Mouse (Mus musculus) brain, embryonic 14.5 days (tissue): ENCODE measurements at regions not wholly inside any gene's neighbourhood (a gene's known extent, or its start where the extent isn't known, plus 50 kb on each side); places are given as distances from the start of the nearest gene placed in this dataset.
A peak's percentile ranks its signal among the peaks of the same experiment; 100 is the strongest.

Source experiments
- DNase-seq: peaks from one replicate; pipeline ENCODE4 v3.0.0-alpha.2; 2011; ENCODE audit warnings: low read depth
- CTCF ChIP-seq: fragments of 200-500 bp; IDR thresholded peaks from 2 replicates; pipeline ENCODE4 v1.5.1; 2012; ENCODE audit warnings: inconsistent platforms, mild to moderate bottlenecking, moderate library complexity, borderline replicate concordance; ENCODE audit not compliant: insufficient read depth, insufficient read length; ENCODE audit errors: extremely low read depth
- POLR2A ChIP-seq: fragments of 200-500 bp; IDR thresholded peaks from 2 replicates; pipeline ENCODE4 v1.6.1; 2012; ENCODE audit warnings: mild to moderate bottlenecking, inconsistent platforms, borderline replicate concordance; ENCODE audit not compliant: poor library complexity, insufficient read depth, insufficient read length, severe bottlenecking; ENCODE audit errors: extremely low read depth

DNA sequence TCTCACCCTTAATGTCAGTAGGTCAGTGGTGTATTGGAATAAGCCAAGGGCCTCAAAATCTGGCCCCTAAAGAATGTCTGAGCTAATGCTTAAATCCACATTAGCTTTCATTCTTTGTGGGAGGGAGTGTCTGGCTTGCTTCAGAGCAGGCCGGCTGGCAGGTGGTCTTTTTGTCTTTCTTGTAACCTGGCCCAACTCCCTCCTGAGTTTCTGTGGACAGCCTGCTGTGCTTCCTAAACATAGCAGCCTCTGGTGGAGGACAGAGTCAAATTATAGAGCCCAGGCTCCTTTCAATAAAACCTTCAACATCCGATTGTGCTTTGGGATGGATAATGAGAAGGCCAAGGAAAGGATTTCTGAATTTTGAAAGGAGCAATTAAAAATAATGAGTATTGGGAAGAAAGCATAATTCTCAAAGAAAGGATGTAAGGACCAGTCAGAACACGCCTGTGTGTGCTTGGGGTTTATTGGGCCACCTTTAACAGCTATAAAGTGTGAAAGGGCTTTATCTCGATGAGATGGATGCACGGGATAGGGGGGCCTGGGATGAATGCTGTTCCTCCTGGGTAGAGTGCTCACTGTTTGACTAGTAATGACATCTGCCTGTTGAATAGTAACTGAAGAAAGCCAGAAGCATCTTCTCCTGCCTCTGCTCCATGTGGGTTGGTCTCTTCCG lies 554.2 kb downstream of the Dok5 start:
- TF ChIP-seq CTCF (no peak), POLR2A (no peak)
- DNase-seq: peak; percentile 83

DNA sequence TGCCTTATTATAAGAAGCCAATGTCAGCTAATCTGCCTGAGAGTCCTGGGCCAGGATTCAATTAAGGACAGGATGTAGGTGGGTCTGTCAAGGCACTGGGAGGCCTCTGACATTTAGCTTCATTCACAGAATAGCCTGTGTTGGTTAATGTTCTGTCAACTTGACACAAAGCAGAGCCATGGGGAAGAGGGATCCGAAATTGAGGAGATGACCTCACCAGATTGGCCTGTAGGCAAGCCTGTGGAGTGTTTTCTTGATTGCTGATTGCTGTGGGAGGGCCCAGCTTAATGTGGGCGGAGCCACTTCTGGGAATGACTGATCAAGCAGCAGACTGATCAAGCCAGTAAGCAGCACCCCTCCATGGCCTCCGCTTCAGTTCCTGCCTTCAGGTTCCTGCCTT lies 548.5 kb downstream of the Dok5 start:
- no peak for TF ChIP-seq POLR2A
- TF ChIP-seq CTCF: no peak
- no peak for DNase-seq

DNA sequence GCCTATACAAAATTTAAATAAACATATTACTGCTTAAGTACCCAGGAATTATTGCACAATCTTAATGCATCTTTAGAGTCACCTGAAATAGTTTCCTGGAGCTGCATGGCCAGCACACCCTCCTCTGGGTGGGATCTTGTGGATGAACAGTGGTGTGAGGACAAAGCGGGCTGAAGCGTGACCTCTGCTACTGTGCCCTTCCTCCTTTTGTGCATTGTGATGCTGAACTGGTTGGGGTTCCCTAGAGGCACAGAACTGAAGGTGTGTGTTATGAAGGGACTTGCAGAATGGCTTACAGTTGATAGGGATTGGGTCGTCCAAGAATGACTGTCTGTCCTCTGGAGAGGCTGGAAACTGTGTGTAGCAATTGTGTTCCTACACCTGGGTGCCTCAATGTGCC lies 547.7 kb downstream of the Dok5 start:
- no peak for TF ChIP-seq CTCF
- TF ChIP-seq POLR2A: no peak
- no peak for DNase-seq

DNA sequence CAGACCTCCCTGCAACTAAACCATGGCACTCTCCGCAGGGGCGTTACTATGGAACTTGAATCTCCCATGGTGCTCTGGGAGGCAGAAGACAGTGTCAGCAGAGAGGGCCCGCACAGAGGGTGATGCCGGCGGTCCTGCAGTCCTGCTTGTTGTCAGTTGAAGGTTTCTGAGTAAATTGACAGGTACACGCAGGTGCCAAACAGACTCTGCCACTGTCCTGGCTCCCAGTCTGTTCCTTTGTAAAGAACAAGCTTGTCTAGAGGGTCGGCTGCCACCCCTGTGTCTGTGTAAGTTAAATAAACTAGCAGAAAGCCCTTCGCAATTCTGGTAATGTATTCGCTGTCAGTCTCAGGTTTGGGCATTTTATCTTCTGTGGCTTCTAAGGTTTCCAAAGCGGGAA lies 521.6 kb downstream of the Dok5 start:
- peak; percentile 55 for DNase-seq
- TF ChIP-seq CTCF (no peak), POLR2A (no peak)

DNA sequence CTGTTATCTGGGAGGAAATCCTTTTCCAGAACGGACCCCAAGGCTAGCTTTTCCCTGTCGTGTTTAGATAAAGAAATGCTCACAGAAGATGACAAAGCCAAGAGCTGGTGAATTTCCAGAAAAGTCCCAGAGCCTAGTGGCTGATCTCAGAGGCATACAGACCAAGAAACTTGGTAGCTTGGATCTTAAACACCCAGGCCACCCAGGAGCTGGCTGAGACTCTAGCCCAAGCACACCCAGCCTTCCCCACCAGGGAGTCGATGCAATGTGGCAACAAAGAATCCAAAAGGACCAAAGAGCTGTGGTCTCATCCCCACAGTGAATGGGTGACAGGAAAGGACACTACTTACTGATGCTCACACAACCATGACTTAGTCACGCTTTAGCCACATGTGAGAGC lies 513.8 kb downstream of the Dok5 start:
- TF ChIP-seq CTCF: no peak
- no peak for TF ChIP-seq POLR2A
- DNase-seq: no peak

DNA sequence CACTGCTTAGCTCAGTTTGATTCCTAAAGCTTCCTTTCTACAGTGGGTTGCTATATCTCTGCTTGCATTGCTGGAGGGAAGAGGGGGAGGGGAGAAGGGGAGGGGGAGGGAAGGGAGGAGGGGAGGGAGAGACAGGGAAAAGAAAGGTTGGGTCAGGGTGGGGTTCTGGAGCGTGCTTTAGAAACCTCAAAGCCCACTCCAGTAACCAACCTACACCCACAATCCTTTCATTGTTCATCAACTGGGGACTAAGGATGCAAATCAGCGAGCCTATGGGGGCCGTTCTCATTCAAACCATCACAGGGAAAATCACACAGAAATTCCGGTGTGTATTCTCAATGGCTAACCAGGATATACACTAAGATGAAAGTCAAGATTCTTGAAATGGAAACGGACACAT lies 510.7 kb downstream of the Dok5 start:
- no peak for TF ChIP-seq CTCF
- TF ChIP-seq POLR2A: no peak
- DNase-seq: no peak

DNA sequence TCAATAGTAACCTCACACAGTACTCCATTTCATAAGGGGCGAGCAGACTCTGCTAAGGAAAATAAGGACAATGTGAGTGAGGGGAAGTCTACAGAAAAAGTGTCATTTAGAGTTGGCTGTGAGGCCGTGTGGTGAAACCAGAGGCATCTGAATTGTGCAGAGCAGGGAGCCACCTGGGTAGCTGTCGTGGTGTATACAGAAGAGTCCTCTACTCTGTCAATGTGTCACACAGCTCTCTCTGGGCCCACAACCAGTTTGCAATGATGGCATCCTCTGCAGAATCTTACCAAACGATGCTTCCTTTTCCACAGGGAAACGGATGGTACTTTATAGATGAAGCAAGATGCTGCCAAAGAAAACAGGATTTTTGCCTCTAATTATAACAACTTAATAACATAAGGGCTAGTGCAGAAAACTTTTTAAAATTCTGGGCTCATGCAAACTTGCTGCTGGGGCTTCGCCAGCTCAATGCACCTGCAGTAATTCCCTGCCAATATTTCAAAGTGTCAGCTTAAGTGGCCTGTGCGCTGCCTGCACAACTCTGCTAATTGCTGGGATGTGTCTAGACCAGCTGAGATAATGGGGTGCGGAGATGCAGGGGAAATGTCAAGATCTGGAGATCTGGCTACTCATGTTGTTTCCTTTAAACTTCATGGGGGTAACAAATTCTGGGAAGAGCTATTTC lies 505.8 kb downstream of the Dok5 start:
- TF ChIP-seq CTCF: no peak
- peak; percentile 86 for DNase-seq

DNA sequence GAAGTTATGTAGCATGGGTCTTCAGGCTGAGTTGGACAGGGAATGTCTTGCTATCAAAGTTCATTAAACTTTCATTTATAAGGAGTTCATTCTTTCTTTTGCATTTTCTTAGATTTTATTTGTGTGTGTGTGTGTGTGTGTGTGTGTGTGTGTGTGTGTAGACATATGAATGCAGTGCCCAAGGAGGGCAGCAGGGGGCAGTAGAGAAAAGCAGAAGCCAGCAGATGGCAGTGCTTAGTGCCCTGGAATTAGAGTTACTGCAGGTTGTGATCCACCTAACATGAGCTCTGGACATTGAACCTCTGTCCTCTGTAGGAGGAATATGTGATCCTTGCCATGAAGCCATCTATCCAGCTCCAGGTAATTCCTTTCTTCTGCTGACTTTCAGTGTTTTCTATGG lies 501.2 kb downstream of the Dok5 start:
- DNase-seq: no peak
- TF ChIP-seq CTCF: peak; percentile 8; the same call in 1 of the 2 replicates
- no peak for TF ChIP-seq POLR2A

DNA sequence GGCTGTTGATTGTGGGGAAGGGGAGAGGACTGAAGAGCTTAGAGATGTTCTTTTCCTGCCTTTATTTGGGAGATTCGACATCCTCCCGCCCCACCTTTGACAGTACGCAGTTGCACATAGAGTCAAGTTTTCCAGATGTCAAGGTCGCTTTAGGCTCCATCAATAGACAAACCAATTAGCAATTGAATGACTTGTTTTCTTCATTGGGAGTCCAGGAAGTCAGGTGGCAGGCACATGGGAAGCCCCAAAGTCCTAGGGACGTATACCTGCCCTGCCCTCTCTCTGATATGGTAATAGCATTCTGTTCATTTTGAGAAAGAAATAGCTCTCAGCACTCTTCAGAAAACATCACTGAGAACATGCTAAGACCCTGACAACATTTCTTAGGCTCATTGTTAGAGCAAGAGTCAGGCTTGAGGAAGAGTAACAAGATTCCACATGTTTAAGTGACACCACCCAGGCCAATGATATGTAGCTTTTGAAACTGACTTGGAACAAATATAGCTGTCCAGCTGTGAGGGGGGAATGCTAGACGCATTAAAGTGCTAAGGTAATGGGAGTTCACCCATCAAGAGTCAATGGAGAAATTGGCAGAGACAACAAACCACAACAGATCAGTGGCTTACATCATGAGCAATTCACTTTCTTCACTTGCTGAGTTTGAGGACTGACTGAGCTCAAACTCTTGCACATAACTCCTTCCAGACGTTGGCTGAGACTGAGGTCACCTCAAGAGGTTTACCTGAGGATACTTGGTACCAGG lies 499.9 kb downstream of the Dok5 start:
- DNase-seq: no peak
- no peak for TF ChIP-seq POLR2A

DNA sequence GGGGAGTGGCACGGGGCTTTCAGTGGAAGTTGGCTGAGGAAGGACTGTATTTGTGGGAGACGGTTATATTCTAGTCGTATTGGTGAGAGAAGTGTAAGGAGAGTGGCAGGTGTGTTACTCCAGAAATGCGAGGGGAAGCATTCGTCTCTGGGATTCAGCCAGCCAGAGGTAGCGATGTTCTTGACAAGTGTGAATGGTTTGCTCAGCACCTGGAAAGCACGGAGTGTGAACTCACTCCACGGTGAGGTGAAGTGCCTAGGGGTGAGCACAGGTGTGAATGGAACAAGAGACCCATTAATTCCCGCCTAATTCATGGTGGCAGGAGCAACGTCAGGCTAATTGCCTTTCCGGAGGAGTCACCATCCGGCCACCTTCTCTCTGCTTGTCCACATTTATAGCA lies 498.9 kb downstream of the Dok5 start:
- DNase-seq: peak; percentile 44
- TF ChIP-seq CTCF (no peak), POLR2A (no peak)

DNA sequence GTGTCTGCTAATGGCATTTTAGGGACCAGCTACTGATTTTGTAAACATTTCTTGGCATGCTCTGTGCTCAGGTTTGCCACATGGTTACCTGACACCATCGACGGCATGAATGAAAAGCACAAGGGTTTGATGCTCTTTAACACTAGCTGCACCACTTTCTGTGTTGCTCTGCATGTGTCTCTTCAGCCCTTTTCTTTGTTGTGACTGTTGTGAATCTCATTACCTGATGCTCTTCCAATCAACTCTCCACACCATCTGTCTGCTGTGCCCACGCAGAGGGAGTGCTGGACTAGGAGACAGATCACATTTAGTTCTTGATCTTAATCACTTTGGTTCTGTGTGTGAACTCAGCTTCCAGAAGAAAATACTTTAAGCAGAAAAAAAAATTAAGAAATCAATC lies 496.6 kb downstream of the Dok5 start:
- peak; percentile 75 for DNase-seq
- TF ChIP-seq POLR2A (no peak), CTCF (no peak)

DNA sequence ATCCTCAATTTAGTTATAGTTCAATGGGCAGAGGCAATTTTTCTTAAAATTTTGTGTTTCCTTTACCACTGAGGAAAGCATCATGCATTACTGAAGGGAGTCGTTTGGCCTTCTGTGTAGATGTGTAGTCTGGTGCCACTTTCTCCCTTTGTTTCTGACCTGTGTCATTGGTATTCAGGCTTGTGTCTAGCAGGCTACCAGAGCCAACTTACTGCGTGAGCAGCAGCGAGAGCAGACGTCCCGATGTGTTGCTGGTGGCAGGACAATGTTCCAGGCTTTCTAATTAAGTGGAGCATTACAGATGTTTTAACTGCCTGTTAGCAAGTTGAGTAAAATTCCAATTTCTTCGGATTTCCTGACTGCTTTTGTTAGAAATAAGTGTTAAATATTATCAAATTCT lies 482.2 kb downstream of the Dok5 start:
- peak; percentile 75 for DNase-seq
- TF ChIP-seq POLR2A (no peak), CTCF (no peak)
